Mouse (Mus musculus) limb, embryonic 15.5 days (tissue): ENCODE results near the gene Asb4. TPM values are rescaled to one million over a fixed set of nuclear protein-coding genes. Genes with fewer than 3 reads are reported as not detected.

Experiments used
- ATAC-seq: fragments of 200-750 bp; cut with Nextera tagmentation; 2 replicates; pipeline ENCODE4 v1.8.0; 2017; ENCODE audit warnings: low read depth, moderate TSS enrichment; ENCODE audit not compliant: insufficient number of reproducible peaks, low FRiP score, low TSS enrichment
- H3K27ac ChIP-seq: fragments of 300-500 bp; sonication (generic); 2 replicates; pipeline ENCODE4 v1.5.1; 2015; ENCODE audit warnings: moderate library complexity, mild to moderate bottlenecking, inconsistent platforms
- H3K27me3 ChIP-seq: fragments of 300-500 bp; sonication (generic); 2 replicates; pipeline ENCODE4 v1.6.1; 2015; ENCODE audit warnings: inconsistent platforms
- H3K36me3 ChIP-seq: fragments of 300-500 bp; sonication (generic); 2 replicates; pipeline ENCODE4 v1.6.1; 2015; ENCODE audit warnings: inconsistent platforms
- H3K4me1 ChIP-seq: fragments of 300-500 bp; sonication (generic); 2 replicates; pipeline ENCODE4 v1.6.1; 2015; ENCODE audit warnings: inconsistent platforms
- H3K4me2 ChIP-seq: fragments of 300-500 bp; sonication (generic); 2 replicates; pipeline ENCODE4 v1.6.1; 2015; ENCODE audit warnings: mild to moderate bottlenecking, inconsistent platforms
- H3K4me3 ChIP-seq: fragments of 300-500 bp; sonication (generic); 2 replicates; pipeline ENCODE4 v1.5.1; 2015; ENCODE audit warnings: mild to moderate bottlenecking, inconsistent platforms
- H3K9ac ChIP-seq: fragments of 300-500 bp; sonication (generic); 2 replicates; pipeline ENCODE4 v1.6.1; 2015; ENCODE audit warnings: inconsistent platforms
- H3K9me3 ChIP-seq: fragments of 300-500 bp; sonication (generic); 2 replicates; pipeline ENCODE4 v1.6.1; 2016; ENCODE audit warnings: inconsistent platforms
- WGBS: fragments of 180-500 bp; shearing (Covaris S2); methylation state at CpG from one replicate; pipeline ENCODE4 v1.1.7; 2015; 5-methylcytosine and 5-hydroxymethylcytosine counted together
- polyA plus RNA-seq: library from polyadenylated mRNA; unstranded; fragments of >200 nt; fragmentation: Nextera tagmentation; extraction: Ambion mirVana; gene quantifications from 2 replicates; pipeline ENCODE4 v1.2.1, GENCODE M21; 2015

Gene Asb4
- polyA plus RNA-seq, 1 experiment from 2014 or later = 21.3 TPM

GRCm38 (mm10) chr6:5455836-5456235 lies 72.7 kb downstream of the Asb4 start:
- Histone ChIP-seq H3K36me3 (no peaks in the 10 kb centered on the region), H3K4me1 (no peaks in the 10 kb centered on the region), H3K27me3 (no peaks in the 10 kb centered on the region), H3K9ac (no peak overlapping the region), H3K9me3 (no peaks in the 10 kb centered on the region), H3K27ac (no peak overlapping the region), H3K4me3 (no peak overlapping the region), H3K4me2 (no peak overlapping the region)
- no peak for ATAC-seq
- WGBS = 67% methylated on average over 3 of the region's 3 CpGs

DNA sequence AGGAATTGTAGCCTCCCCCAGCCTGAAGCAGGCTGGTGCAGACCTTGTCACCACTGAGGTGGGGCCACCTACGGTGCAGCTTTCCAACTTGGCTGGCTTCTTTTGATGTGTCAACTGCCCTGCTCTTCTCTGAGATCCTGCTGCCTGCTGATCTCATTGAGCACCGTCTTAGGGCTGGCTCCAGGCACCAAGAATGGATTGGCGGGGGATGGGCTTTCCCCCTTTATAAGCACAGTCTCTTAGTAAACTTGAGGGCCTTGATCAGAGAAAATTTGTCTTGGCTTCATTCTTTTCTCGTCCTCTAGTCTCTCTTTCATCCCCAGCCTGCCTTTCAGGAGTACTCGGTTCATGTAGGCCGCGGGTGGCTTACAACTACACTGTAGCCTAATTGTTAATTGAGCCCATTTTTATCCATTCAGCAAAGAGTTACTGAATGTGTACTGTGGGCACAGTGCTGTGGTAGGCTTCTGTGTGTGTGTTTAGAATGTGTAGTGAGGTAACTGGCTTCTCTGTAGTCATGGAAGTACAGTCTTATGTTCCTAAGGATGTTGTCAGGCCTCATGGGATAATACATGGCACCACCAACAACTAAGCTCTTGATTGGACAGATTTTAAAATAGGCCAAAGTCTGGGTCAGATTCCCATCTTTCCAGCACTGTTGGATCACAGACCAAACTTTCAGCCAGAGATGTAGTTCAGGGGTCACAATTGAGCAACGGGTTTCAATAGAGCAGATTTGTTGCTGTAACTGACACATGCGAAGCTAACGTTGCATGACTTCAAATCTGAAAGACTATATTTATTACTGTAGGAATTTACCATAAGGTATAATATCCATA lies 87.5 kb downstream of the Asb4 start:
- Histone ChIP-seq H3K27me3 (no peaks in the 10 kb centered on the region), H3K27ac (no peak overlapping the region), H3K4me2 (no peak overlapping the region), H3K4me1 (no peaks in the 10 kb centered on the region), H3K9me3 (no peaks in the 10 kb centered on the region), H3K4me3 (no peak overlapping the region), H3K36me3 (no peaks in the 10 kb centered on the region), H3K9ac (no peak overlapping the region)
- no peak for ATAC-seq
- 79% methylated on average over 10 of the region's 10 CpGs for WGBS

DNA sequence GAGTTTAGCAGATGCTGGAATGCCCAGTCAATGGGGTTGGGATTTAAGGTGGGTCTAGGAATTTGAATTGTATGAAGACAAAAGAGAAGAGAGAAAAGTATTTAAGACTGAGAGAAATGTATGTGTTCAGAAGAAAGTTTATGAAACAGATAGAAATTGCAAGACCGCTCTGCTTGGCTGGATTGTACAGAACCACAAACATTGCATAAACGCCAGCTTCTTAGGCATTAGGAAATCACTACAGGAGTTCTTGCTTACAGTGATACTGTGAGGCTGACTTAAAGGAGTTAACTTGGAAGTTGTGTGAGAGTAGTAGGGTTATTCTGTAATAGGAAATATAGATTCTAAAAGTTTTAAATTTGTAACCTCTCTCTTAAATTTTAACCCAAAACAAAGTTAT lies 89.5 kb downstream of the Asb4 start:
- Histone ChIP-seq H3K4me2 (no peak overlapping the region), H3K27ac (no peak overlapping the region), H3K9me3 (no peaks in the 10 kb centered on the region), H3K27me3 (no peaks in the 10 kb centered on the region), H3K36me3 (no peaks in the 10 kb centered on the region), H3K4me1 (no peaks in the 10 kb centered on the region), H3K4me3 (no peak overlapping the region), H3K9ac (no peak overlapping the region)
- ATAC-seq = no peak
- WGBS = 86% methylated on average over 2 of the region's 2 CpGs

DNA sequence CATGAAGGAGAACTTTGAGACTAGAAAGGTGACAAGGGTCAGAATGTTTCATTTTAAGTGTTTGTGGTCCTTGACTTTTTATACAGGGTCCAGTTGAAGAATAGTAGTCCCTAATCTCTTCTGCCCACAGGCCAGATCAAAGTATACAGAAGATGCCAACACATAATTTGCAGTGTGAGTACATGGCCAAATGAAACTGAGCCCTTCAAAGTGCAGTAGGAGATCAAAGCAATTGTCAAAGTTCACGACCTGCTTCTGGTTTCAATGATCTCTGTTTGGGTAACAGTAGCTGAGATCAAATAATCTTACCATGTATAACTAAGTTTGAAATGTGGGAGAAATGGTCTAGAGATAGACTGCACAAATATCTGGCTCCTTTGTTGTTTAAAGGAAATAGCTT lies 90.8 kb downstream of the Asb4 start:
- no peaks in the 10 kb centered on the region for H3K4me1 ChIP-seq
- H3K27ac ChIP-seq = no peak overlapping the region
- H3K9ac ChIP-seq = no peak overlapping the region
- H3K36me3 ChIP-seq = no peaks in the 10 kb centered on the region
- no peak for ATAC-seq
- no peaks in the 10 kb centered on the region for H3K27me3 ChIP-seq
- WGBS = 17% methylated on average over 1 of the region's 1 CpGs
- no peak overlapping the region for H3K4me2 ChIP-seq
- H3K4me3 ChIP-seq = no peak overlapping the region
- H3K9me3 ChIP-seq = no peaks in the 10 kb centered on the region

GRCm38 (mm10) chr6:5481066-5481465 lies 97.9 kb downstream of the Asb4 start:
- Histone ChIP-seq H3K27ac (no peak overlapping the region), H3K9me3 (no peaks in the 10 kb centered on the region), H3K4me2 (no peak overlapping the region), H3K27me3 (no peaks in the 10 kb centered on the region), H3K4me3 (no peak overlapping the region), H3K36me3 (no peaks in the 10 kb centered on the region), H3K4me1 (no peaks in the 10 kb centered on the region), H3K9ac (no peak overlapping the region)
- 96% methylated on average over 2 of the region's 2 CpGs for WGBS
- no peak for ATAC-seq

DNA sequence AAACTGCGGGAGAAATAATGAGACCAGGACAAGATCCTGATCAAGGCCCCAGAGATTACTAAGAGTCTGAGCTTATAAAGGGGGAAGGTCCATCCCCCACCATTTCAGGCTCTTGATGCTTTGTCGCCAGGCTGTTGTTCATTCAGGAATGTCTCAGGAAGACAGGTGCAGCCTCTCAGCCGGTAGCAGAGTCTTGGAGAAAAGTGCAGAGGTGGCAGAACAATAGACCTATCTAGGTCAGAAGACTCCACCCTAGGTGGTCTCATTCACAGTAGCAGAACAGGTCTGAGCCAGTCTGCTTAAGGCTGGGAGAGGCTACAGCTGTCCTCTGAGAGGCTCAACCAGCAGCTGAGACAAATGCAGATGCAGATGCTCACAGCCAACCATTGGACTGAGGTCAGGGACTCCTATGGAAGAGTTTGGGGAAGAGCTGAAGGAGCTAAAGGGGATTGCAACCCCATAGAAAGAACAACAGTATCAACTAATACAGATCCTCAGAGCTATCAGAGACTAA lies 99.1 kb downstream of the Asb4 start:
- H3K4me3 ChIP-seq = no peak overlapping the region
- no peaks in the 10 kb centered on the region for H3K4me1 ChIP-seq
- H3K9me3 ChIP-seq = no peaks in the 10 kb centered on the region
- no peak overlapping the region for H3K27ac ChIP-seq
- ATAC-seq = no peak
- no peaks in the 10 kb centered on the region for H3K36me3 ChIP-seq
- WGBS = 74% methylated on average over 3 of the region's 3 CpGs
- no peak overlapping the region for H3K9ac ChIP-seq
- H3K4me2 ChIP-seq = no peak overlapping the region
- no peaks in the 10 kb centered on the region for H3K27me3 ChIP-seq

Other genes starting within 250 kb of the Asb4 start
- gene Pon1, start 189.4 kb upstream of the Asb4 start, polyA plus RNA-seq = 0.19 TPM in 1 of 2 replicates, not detected in the other
- gene Pon3, start 127.1 kb upstream of the Asb4 start, polyA plus RNA-seq = 10.1 and 11.8 TPM in 2 replicates
- 57.7 and 58.2 TPM in 2 replicates for gene Pon2, start 84.9 kb upstream of the Asb4 start, polyA plus RNA-seq
- gene Pdk4, start 112.9 kb downstream of the Asb4 start, polyA plus RNA-seq = 2.2 and 7.5 TPM in 2 replicates